Mouse (Mus musculus) adrenal gland, postnatal 25 days (tissue): Measurements from ENCODE around the gene Gm14743. TPM values are rescaled to one million over a fixed set of nuclear protein-coding genes. Genes with fewer than 3 reads are reported as not detected.
"Not testable (repeated sequence)": the region's sequence is repeated elsewhere in the genome, so short reads cannot be mapped to it uniquely, and the experiment has no call there.

ENCODE experiments used
- DNase-seq: peaks from one replicate; pipeline ENCODE4 v3.0.0; 2021; ENCODE audit warnings: mixed read lengths
- long read RNA-seq: library from polyadenylated mRNA; stranded (forward); transcript quantifications from one replicate; pipeline ENCODE4 v2.0.0, GENCODE M21; 2021
- total RNA-seq: library from RNA; stranded (reverse); gene quantifications from 2 replicates; pipeline ENCODE4 v1.2.3, GENCODE M21; 2021

The Gm14743 gene
- not detected in 2 replicates for total RNA-seq
- long read RNA-seq = 0 reads

DNA sequence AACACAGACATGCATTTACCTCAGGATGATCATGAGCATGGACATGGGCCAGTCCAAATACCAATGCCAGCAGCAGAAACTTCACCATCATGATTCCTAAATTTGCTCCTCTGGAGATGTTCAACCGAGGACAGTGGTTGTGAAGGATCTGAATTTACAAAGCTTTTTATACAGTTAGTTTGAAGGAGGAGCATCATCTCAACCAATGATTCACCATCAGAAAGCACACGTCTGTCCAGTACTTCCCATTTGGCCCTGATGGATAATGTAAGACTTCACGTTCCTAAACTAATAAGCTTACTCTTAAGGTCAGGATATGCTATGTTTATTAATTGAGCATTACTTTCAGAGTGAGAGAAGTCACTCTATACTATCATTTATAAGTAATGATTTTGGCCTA lies at the start of gene Gm14743:
Gene Gm14743, minus strand, starts transcription at position 101 of the 400 bp plus-strand sequence.
- DNase-seq = not testable (repeated sequence)

DNA sequence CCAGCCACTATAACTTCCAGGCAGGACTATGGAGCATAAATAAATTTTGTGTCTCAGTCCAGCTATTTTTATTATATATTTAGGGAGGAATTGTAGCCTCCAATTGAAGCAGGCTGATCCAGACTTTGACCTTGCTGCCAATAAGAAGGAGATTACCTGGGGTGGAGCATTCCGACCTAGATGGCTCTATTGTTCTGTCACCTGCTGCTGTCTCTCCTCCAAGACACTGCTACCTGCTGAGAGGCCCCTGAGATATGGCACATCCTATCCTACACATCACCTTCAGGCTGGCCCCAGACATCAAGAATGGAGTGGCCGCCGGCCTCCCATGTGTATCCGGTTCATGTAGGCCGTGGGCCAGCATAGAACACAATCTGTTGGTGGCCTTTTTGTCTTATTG lies 42.9 kb downstream of the Gm14743 start:
- DNase-seq = no peak

DNA sequence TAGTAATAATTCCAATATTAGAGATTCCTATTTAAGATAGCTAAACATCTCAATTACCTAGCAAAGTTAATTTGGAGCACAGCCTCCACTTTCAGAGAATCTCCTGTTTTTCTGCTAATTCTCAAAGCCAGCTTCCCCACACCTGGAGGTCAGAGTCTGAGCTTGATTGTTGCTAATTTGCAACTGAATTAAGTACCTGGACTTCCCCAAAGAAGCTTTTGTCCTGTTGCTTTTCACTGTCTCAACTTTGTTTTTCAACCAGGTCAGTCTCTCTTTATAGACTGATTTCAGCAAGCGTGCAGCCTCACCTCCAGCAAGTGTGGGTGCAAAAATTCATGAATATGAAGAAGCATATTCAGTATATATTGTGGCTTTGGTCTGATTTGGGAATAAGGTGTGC lies 43.5 kb downstream of the Gm14743 start:
- not testable (repeated sequence) for DNase-seq

Other genes starting within 250 kb of the Gm14743 start
- not detected in 2 replicates for gene Obp1a, start 154.5 kb downstream of the Gm14743 start, total RNA-seq
- gene Gm5938, start 120.5 kb downstream of the Gm14743 start, total RNA-seq = not detected in 2 replicates
- gene Obp1b, start 59.1 kb downstream of the Gm14743 start, total RNA-seq = not detected in 2 replicates
- not detected in 2 replicates for gene 4930480E11Rik, start 123.7 kb upstream of the Gm14743 start, total RNA-seq